Mouse (Mus musculus): ENCODE measurements around the gene Styxl1. TPM values are rescaled to one million over a fixed set of nuclear protein-coding genes. Genes with fewer than 3 reads are reported as not detected.

Styxl1 gene
- polyA plus RNA-seq, 1 experiment from 2014 or later, result not detected

- H3K9me3 ChIP-seq (replicated peaks), result no peaks in the 10 kb centered on the region
- H3K4me3 ChIP-seq, result no peak overlapping the region
- ATAC-seq, result no peak
- 0 out of 2 replicates have a peak, but pooled peaks cover 13% of the 10 kb centered on the region for H3K27me3 ChIP-seq (replicated peaks)
- 78% methylated on average over 3 of the region's 3 CpGs for WGBS (ENCODE audit: insufficient replicate concordance)
- no peak overlapping the region for H3K9ac ChIP-seq
- no peak overlapping the region for H3K27ac ChIP-seq
- H3K4me1 ChIP-seq, result no peaks in the 10 kb centered on the region
- H3K4me2 ChIP-seq, result no peak overlapping the region
- H3K36me3 ChIP-seq, result no peaks in the 10 kb centered on the region
Measured at GRCm38 (mm10) chr5:135761881-135762280, 16.3 kb downstream of the Styxl1 start.

GRCm38 (mm10) chr5:135751595-135751994 is 26.6 kb downstream of the Styxl1 start:
- 45% methylated on average over 2 of the region's 2 CpGs for WGBS (ENCODE audit: insufficient replicate concordance)
- H3K9me3 ChIP-seq (replicated peaks), result peaks cover 4% of the 10 kb centered on the region; the same call in 1 of the 2 replicates
- H3K4me1 ChIP-seq, result no peaks in the 10 kb centered on the region
- no peak for ATAC-seq
- no peak overlapping the region for H3K27ac ChIP-seq
- H3K36me3 ChIP-seq, result no peaks in the 10 kb centered on the region
- no peak overlapping the region for H3K9ac ChIP-seq
- H3K4me3 ChIP-seq, result no peak overlapping the region
- H3K27me3 ChIP-seq (replicated peaks), result peaks cover 6% of the 10 kb centered on the region; the same call in 1 of the 2 replicates
- no peak overlapping the region for H3K4me2 ChIP-seq

DNA sequence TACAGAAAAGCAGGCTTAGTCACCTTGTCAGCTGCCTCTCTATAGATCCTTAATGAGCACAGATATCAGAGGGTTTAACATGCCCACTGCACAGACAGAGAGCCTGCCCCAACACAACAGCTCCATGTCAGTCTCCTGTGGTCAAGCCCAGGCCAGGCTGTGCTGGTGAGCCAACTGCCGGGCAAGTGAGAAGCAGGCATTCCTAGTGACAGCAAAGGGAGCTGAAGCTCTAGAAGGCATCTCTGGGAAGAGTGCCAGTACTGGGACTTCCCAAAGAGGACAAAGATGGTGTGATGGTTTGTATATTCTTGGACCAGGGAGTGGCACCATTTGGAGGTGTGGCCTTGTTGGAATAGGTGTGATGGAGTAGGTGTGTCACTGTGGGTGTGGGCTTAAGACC is 27.1 kb downstream of the Styxl1 start:
- H3K4me1 ChIP-seq, result no peaks in the 10 kb centered on the region
- 83% methylated on average over 1 of the region's 1 CpGs for WGBS (ENCODE audit: insufficient replicate concordance)
- no peaks in the 10 kb centered on the region for H3K36me3 ChIP-seq
- no peak for ATAC-seq
- H3K27ac ChIP-seq, result no peak overlapping the region
- peaks cover 8% of the 10 kb centered on the region; the same call in 1 of the 2 replicates for H3K27me3 ChIP-seq (replicated peaks)
- peaks cover 4% of the 10 kb centered on the region; the same call in 1 of the 2 replicates for H3K9me3 ChIP-seq (replicated peaks)
- no peak overlapping the region for H3K4me3 ChIP-seq
- H3K9ac ChIP-seq, result no peak overlapping the region
- no peak overlapping the region for H3K4me2 ChIP-seq

DNA sequence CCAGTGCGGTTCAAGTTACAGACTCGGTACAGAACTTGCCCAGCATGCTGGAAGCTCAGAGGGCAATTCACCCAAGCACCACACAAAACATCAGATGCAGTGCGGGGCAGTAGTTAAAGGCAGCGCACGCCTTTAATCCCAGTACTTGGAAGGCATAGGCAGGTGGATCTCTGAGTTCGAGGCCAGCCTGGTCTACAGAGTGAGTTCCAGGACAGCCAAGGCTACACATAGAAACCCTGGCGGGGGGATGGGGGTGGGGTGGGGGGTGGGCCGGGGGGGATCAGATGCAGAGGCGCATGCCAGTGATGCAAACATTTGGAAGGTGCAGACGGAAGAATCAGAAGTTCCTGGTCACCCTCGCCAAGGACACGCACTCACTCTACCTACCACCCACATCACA is 33.4 kb downstream of the Styxl1 start:
- H3K27me3 ChIP-seq (replicated peaks), result peaks cover 18% of the 10 kb centered on the region; the same call in 1 of the 2 replicates
- H3K27ac ChIP-seq, result peak overlapping the region; percentile 32; the same call in 1 of the 2 replicates
- H3K9ac ChIP-seq, result peak overlapping the region; percentile 76
- H3K4me1 ChIP-seq, result peaks cover 29% of the 10 kb centered on the region
- no peaks in the 10 kb centered on the region; the same call in 1 of the 2 replicates for H3K36me3 ChIP-seq
- ATAC-seq, result no peak
- H3K4me3 ChIP-seq, result peak overlapping the region; percentile 76
- peak overlapping the region; percentile 99 for H3K4me2 ChIP-seq
- whole genome bisulfite sequencing (ENCODE audit: insufficient replicate concordance), result 31% methylated on average over 11 of the region's 12 CpGs
- H3K9me3 ChIP-seq (replicated peaks), result peaks cover 4% of the 10 kb centered on the region; the same call in 1 of the 2 replicates

GRCm38 (mm10) chr5:135743741-135744609 is 34.2 kb downstream of the Styxl1 start, which contains the start of gene Tmem120a:
Gene Tmem120a (minus strand): TSS chr5:135744448.
- peak within 1 kb of the TSS; percentile 76 for H3K4me3 ChIP-seq
- peak within 1 kb of the TSS; percentile 32; the same call in 1 of the 2 replicates for H3K27ac ChIP-seq

DNA sequence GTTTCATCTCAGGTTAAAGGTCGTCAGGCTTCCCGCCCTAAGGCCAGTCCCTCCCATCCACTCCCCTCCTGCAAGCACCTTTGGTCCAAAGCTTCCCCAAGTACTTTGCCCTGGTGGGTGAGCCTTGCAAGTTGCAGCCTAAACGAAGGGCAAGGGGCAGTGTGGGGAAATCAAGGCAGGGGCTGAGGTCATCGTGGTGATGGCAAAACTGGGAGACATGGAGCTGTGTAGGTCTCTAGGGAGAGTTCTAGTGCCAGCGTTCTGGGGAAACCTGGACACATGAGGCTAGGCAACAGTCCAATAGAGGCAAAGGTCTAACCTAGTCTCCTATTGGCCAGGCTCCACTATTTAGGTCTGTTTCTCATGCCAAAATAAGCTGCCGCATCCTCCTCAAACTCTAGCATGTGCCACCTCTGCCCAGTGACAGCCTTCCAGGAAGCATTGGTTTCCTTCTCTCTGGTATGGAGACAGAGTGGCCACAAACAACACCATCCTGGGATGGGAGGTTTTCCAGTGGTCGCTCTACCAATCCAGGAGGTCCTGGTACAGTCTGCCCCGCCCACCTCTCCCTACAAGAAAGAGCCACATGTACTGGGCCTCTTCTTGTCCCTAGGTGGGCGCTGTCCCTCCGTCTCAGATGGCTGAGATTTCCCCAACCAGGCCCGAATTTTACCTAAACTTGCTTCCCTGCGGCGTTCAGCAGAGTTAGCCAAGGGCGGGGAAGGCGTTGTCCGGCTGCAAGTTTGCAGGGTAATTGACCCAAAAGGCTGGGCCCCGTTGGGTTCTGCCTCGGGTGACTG is 35.0 kb downstream of the Styxl1 start:
- Histone ChIP-seq H3K4me2 (peak overlapping the region; percentile 99), H3K9me3 (replicated peaks) (peaks cover 4% of the 10 kb centered on the region; the same call in 1 of the 2 replicates), H3K36me3 (no peaks in the 10 kb centered on the region; the same call in 1 of the 2 replicates), H3K9ac (peak overlapping the region; percentile 76), H3K27me3 (replicated peaks) (peaks cover 15% of the 10 kb centered on the region; the same call in 1 of the 2 replicates), H3K4me3 (peak overlapping the region; percentile 76), H3K4me1 (peaks cover 32% of the 10 kb centered on the region), H3K27ac (no peak overlapping the region)
- WGBS (ENCODE audit: insufficient replicate concordance), result 23% methylated on average over 18 of the region's 18 CpGs
- no peak for ATAC-seq

More at GRCm38 (mm10) chr5:135743741-135744609, 34.2 kb downstream of the Styxl1 start, which contains the start of gene Tmem120a:
- WGBS (ENCODE audit: insufficient replicate concordance), result under 1% methylated on average over 59 of the region's 60 CpGs
- H3K4me1 ChIP-seq, result peaks cover 29% of the 10 kb centered on the region
- ATAC-seq, result peak; percentile 94
- peak within 1 kb of the TSS; percentile 76 for H3K9ac ChIP-seq
- H3K27me3 ChIP-seq (replicated peaks), result peaks cover 15% of the 10 kb centered on the region; the same call in 1 of the 2 replicates
- H3K4me2 ChIP-seq, result peak within 1 kb of the TSS; percentile 99
- H3K9me3 ChIP-seq (replicated peaks), result peaks cover 4% of the 10 kb centered on the region; the same call in 1 of the 2 replicates
- no peaks in the 10 kb centered on the region; the same call in 1 of the 2 replicates for H3K36me3 ChIP-seq

GRCm38 (mm10) chr5:135742156-135742555 is 36.0 kb downstream of the Styxl1 start:
- H3K4me3 ChIP-seq, result no peak overlapping the region
- peaks cover 35% of the 10 kb centered on the region for H3K4me1 ChIP-seq
- no peak overlapping the region for H3K9ac ChIP-seq
- peaks cover 15% of the 10 kb centered on the region; the same call in 1 of the 2 replicates for H3K27me3 ChIP-seq (replicated peaks)
- H3K36me3 ChIP-seq, result no peaks in the 10 kb centered on the region; the same call in 1 of the 2 replicates
- H3K9me3 ChIP-seq (replicated peaks), result no peaks in the 10 kb centered on the region
- H3K4me2 ChIP-seq, result no peak overlapping the region
- H3K27ac ChIP-seq, result no peak overlapping the region
- 46% methylated on average over 10 of the region's 10 CpGs for WGBS (ENCODE audit: insufficient replicate concordance)
- no peak for ATAC-seq

GRCm38 (mm10) chr5:135738266-135738665 is 39.9 kb downstream of the Styxl1 start:
- H3K4me1 ChIP-seq, result peaks cover 17% of the 10 kb centered on the region
- H3K9me3 ChIP-seq (replicated peaks), result no peaks in the 10 kb centered on the region
- H3K36me3 ChIP-seq, result peaks cover 35% of the 10 kb centered on the region
- 20% methylated on average over 6 of the region's 6 CpGs for WGBS (ENCODE audit: insufficient replicate concordance)
- no peak overlapping the region for H3K27ac ChIP-seq
- H3K4me2 ChIP-seq, result no peak overlapping the region
- H3K4me3 ChIP-seq, result no peak overlapping the region
- H3K9ac ChIP-seq, result no peak overlapping the region
- no peak for ATAC-seq
- H3K27me3 ChIP-seq (replicated peaks), result peaks cover 7% of the 10 kb centered on the region; the same call in 1 of the 2 replicates

GRCm38 (mm10) chr5:135737154-135737553 is 41.0 kb downstream of the Styxl1 start:
- no peak overlapping the region for H3K9ac ChIP-seq

GRCm38 (mm10) chr5:135736544-135736943 is 41.6 kb downstream of the Styxl1 start:
- no peaks in the 10 kb centered on the region for H3K9me3 ChIP-seq (replicated peaks)
- H3K27ac ChIP-seq, result no peak overlapping the region
- ATAC-seq, result no peak
- no peak overlapping the region for H3K4me2 ChIP-seq
- H3K4me3 ChIP-seq, result no peak overlapping the region
- H3K36me3 ChIP-seq, result peaks cover 52% of the 10 kb centered on the region
- H3K4me1 ChIP-seq, result peaks cover 6% of the 10 kb centered on the region; the same call in 1 of the 2 replicates
- 88% methylated on average over 16 of the region's 16 CpGs for WGBS (ENCODE audit: insufficient replicate concordance)
- H3K27me3 ChIP-seq (replicated peaks), result no peaks in the 10 kb centered on the region
- H3K9ac ChIP-seq, result no peak overlapping the region

More at GRCm38 (mm10) chr5:135737154-135737553, 41.0 kb downstream of the Styxl1 start:
- no peak for ATAC-seq
- Histone ChIP-seq H3K27me3 (replicated peaks) (no peaks in the 10 kb centered on the region), H3K4me1 (peaks cover 6% of the 10 kb centered on the region; the same call in 1 of the 2 replicates), H3K4me2 (no peak overlapping the region), H3K27ac (no peak overlapping the region), H3K9me3 (replicated peaks) (no peaks in the 10 kb centered on the region), H3K4me3 (no peak overlapping the region), H3K36me3 (peaks cover 46% of the 10 kb centered on the region)
- 68% methylated on average over 7 of the region's 7 CpGs for WGBS (ENCODE audit: insufficient replicate concordance)

DNA sequence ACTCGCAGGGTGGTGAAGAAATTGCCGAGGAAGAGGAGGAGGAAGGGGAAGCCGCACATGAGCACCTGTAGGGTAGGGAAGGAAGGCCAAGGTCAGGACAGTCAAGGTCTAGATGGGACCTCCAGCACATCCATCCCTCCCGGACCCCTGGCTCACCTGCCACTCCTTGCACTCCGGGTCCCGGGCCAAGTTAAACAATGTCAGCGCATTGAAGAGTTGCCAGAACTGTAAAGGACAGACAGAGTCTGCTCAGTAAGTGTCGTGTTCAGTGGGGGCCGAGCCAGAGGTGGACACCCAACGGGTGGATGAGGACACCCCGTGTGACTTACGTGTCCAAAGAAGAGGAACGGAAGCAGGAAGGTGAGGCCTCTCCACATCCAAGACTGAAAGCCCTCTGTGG is 42.4 kb downstream of the Styxl1 start:
- peaks cover 60% of the 10 kb centered on the region for H3K36me3 ChIP-seq
- H3K9me3 ChIP-seq (replicated peaks), result no peaks in the 10 kb centered on the region
- no peak overlapping the region for H3K27ac ChIP-seq
- H3K9ac ChIP-seq, result no peak overlapping the region
- peaks cover 6% of the 10 kb centered on the region; the same call in 1 of the 2 replicates for H3K4me1 ChIP-seq
- H3K4me2 ChIP-seq, result no peak overlapping the region
- no peak overlapping the region for H3K4me3 ChIP-seq
- ATAC-seq, result no peak
- 84% methylated on average over 13 of the region's 13 CpGs for WGBS (ENCODE audit: insufficient replicate concordance)
- no peaks in the 10 kb centered on the region for H3K27me3 ChIP-seq (replicated peaks)
